Mouse (Mus musculus) heart, adult 10 weeks (tissue): ENCODE results near the gene Slc28a2. TPM values are rescaled to one million over a fixed set of nuclear protein-coding genes. Genes with fewer than 3 reads are reported as not detected.

Experiments
- polyA plus RNA-seq: library from polyadenylated mRNA; stranded (reverse); fragments of 350-450 nt; fragmentation: Illumina TruSeq; extraction: RNeasy Lipid Tissue Mini Kit (QIAGEN cat#74804); gene quantifications from one replicate; pipeline ENCODE4 v1.2.3, GENCODE M21; 2014; ENCODE audit warnings: low read depth, low replicate concordance

Slc28a2 gene
- polyA plus RNA-seq: 35.1 TPM

DNA sequence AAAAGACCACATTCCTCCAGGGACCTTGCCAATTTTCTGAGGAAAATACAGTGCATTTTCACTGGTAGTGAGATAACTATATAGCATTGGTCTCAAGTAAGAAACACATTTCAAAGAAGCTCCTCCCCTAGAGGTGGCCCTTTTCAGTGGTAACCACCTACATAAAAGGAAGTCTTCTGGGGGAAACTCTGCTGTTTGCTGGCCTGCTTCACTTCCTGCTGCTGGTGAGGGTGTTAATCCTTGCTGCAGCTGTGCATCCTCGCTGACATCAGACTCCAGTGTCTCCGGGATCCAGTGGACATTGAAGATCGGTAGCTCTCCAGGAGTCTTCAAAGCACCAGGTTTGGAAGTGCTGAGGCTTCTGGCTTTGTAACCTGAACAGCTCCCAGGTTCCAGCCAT is at the start of gene Slc28a2:
Gene Slc28a2, plus strand, starts transcription at position 278 of the 400 bp plus-strand sequence.

DNA sequence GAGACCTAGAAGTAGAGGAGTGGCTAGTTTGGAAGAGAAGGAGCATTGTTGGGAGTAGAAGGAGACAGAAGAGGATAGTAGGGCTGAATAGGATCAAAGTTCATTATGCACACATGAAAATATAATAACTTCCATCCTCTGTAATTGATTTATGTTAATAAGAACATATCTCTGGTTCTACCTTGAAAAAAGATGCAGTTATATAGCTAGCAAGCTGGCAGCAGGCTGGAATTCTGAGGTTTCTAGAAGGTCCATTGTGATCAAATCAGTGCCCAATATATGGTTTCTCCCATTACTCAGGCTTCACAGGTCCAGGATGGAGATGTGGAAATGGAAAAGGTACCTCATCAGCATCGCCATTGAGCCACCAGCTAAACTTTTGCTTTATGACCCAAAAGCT is 58.4 kb downstream of the Slc28a2 start, which contains the start of gene Gm14085:
Gene Gm14085, plus strand, starts transcription at position 301 of the 400 bp plus-strand sequence.

Other genes starting within 250 kb of the Slc28a2 start
- gene Patl2, start 240.3 kb upstream of the Slc28a2 start, polyA plus RNA-seq: not detected
- not detected for gene Terb2, start 240.2 kb upstream of the Slc28a2 start, polyA plus RNA-seq
- gene Sord, start 191.7 kb upstream of the Slc28a2 start, polyA plus RNA-seq: 186 TPM
- gene Duox2, start 128.0 kb upstream of the Slc28a2 start, polyA plus RNA-seq: 0.42 TPM
- not detected for gene Duoxa2, start 127.6 kb upstream of the Slc28a2 start, polyA plus RNA-seq
- gene Duoxa1, start 112.7 kb upstream of the Slc28a2 start, polyA plus RNA-seq: 0.63 TPM
- gene Duox1, start 110.8 kb upstream of the Slc28a2 start, polyA plus RNA-seq: 0.29 TPM
- 3.1 TPM for gene Shf, start 57.3 kb upstream of the Slc28a2 start, polyA plus RNA-seq
- gene Gm14085, start 58.5 kb downstream of the Slc28a2 start, polyA plus RNA-seq: not detected
- gene Gatm, start 184.8 kb downstream of the Slc28a2 start, polyA plus RNA-seq: 3.5 TPM
- 0.76 TPM for gene AA467197, start 210.5 kb downstream of the Slc28a2 start, polyA plus RNA-seq